Mouse (Mus musculus): ENCODE results near the gene Dnajb12.

Dnajb12 gene

DNA sequence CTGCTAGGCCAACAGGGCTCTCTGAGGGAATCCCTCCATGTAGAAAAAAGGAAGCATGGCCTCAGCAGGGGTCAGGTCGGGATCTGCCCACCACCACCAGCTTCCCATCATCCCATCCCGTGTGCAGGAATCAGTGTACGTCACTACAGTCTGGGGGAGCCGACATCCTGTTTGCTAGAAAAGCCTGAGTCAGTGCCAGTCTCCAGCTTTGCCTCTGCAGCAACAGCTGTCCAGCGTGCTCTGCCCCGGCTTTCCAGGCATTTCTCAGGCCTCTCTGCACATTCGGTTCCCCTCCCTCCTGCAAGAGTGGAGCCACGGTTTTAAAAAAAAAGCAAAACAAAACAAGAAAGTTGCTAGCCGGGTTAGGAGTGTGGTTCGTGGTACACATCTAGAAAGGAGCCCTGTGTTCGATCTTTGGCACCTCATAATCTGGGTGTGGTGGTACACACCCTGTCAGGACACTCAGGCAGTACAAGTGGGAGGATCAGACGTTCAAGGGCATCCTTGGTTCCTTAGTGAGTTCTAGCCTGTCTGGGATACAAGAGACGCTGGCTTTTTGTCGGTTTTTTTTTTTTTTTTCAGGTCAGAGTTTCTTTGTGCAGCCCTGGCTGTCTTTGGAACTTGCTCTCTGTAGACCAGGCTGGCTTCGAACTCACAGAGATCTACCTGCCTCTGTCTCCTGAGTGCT is 40.3 kb downstream of the Dnajb12 start:
- DNase-seq (ENCODE audit: low spot score), result peak; percentile 31

DNA sequence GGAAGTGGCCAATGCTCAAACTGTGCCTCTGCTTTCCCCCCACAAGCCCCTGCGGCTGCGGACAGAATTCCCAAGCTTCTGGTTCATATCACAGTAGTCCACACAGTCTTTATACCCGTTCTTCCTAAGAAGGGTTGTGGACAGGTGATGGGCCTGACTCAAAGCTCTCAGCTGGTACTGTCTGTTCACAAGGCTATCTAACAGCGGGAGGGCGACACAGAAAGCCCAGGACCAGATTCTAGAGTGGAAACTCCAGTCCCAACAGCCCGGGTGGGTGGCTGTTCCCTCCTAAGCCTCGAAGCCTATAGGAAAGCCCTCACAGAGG is 41.1 kb downstream of the Dnajb12 start:
- no peak for DNase-seq (ENCODE audit: low spot score)

DNA sequence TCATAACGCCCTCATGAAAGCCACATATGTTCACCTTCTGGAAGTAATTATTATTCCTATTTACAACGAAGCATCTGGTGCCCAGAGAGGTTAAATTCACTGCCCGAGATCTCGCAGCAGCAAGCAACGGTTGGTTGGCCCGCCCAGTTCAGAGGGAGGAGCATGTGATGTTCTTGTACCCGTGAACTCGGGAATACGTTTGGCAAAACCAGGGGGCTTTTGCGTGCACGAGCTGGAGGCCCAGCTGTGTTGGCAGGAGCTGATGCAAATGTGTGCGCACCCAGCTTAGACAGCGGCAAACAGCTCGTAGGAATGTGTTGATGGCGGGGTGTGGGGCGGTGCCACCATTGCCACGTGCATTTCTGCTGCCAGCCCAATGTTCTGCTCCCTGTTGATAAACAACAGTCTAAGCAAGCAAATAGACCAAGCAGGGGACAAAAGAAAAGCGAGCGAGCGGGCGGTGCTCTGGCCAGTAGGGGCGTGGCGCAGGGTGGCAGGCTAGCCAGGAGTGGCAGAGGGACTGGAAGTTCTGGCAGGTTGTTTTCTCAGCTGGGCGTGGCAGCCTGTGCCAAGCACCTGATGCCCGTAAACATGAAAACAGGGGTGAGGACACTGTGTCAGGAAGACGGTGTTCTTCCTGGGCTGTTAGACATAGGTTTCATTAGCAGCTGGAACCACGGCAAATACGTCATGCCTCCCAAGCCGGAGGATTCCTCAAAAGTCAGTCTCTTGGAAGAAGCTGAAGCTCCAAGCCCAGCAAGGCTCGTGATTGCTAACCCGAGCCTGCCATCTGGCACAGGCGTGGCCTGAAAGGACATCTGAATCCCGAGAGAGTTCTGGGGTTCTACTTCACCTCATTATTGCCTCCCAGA is 41.7 kb downstream of the Dnajb12 start:
- peak; percentile 88 for DNase-seq (ENCODE audit: low spot score)

DNA sequence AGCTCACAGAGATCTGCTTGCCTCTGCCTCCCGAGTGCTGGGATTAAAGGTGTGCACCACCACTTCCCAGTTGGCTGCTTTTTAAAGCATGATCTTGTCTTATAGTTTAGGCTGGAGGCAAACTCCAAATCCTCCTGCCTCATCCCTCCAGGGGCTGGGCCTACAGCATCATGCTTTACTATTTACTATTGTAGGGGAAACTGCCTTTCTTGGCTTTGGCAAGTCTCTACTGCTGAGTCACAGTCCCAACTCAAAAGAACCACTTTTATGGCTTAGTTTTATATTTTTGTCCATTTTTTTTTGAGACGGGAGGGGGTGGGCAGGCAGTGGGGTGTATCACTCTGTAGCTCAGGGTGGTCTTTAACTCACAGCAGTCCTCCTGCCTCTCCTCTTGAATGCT is 44.1 kb downstream of the Dnajb12 start:
- DNase-seq (ENCODE audit: low spot score), result no peak

DNA sequence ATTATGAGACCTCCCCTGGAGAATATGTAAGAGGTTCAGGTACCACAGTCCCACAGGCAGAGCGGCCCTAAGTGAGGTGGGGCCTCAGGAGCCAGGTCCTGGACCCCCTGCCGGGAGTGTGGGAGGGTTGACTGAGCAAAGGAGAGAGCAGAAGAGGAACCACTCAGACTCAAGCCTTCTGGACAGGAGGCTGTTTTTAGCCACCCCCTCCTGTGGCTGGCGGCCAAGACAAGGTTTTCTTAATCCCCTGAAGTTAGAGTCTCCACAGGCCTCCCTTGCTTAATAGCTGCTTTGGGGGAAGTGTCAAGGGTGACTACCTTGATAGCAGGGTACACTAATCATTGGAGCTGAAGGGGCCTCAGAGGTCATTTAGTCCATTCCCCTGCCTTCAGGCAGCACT is 44.9 kb downstream of the Dnajb12 start:
- no peak for DNase-seq (ENCODE audit: low spot score)

DNA sequence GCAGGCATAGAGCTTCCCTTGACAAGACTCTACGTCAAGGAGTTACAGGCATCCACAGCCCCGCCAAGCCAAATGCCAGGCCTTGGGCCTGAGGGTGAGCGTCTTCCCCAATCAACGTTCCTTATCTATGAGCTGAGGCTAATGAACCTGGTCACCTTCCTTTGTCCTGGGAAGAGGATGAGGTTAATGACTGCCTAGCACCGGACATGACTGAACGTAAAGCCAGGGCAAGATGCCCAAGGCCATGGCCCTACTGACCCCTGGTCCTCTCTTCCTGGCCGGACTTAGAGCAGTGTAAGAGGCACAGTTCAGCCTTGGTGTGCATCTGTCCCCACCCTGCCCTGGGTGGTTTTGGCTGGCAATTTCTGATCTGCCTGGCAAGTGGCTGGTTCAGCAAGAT is 49.8 kb downstream of the Dnajb12 start:
- no peak for DNase-seq (ENCODE audit: low spot score)

DNA sequence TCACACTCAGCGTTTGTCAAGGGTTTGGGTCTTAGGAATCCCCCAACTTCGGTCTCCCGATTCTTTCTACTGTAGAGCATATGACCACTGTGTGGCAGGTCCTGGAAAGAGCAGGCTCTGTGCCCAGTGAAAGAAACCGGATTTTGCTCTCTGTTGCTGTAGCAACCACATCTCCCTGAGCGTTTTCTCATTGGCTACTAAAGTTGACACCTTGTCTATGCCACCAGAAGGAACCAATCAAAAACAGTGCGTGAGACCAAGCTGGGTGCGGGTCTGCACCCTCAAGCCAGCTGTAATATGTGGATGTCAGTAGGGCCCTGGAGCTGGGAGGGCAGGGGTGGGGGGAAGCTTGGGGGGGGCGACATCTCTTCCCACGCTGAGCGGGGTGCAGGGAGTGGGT is 51.6 kb downstream of the Dnajb12 start:
- peak; percentile 64 for DNase-seq (ENCODE audit: low spot score)

DNA sequence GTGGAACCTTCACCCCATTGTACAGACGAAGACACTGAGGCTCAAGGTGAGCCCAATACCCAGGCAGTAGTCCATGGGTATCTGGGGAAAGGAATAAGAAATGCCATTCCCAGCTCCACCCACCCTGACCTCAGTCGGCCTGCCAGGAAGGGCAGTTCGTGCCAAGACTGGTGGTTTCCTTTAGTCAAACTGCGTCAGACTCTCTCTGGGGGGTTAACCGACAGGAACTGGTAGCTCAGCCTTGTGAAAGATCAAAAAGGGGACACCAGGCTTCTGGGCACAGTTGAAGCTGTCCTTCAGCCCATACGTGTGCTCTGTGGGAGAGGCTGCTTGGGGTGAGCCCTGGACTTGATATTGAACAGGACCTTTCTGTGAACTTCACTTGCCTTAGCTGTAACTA is 53.2 kb downstream of the Dnajb12 start:
- DNase-seq (ENCODE audit: low spot score), result no peak

DNA sequence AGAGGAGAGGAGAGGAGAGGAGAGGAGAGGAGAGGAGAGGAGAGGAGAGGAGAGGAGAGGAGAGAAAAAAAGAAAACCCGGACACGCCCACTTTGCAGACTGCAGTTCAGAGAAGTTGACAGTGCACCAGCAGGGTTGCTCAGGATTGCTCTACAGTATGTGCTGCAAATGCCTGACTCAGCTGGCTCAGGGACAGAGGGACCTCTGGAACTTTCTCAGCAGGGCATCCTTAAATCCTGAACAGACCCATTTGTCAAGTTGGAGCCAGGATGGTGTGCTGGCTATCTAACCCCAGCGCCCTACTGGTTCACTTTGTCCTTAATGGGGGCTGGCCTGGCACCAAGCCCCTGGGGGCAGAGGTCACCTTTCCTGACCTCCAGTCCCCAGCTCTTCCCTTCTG is 54.7 kb downstream of the Dnajb12 start:
- no peak for DNase-seq (ENCODE audit: low spot score)

DNA sequence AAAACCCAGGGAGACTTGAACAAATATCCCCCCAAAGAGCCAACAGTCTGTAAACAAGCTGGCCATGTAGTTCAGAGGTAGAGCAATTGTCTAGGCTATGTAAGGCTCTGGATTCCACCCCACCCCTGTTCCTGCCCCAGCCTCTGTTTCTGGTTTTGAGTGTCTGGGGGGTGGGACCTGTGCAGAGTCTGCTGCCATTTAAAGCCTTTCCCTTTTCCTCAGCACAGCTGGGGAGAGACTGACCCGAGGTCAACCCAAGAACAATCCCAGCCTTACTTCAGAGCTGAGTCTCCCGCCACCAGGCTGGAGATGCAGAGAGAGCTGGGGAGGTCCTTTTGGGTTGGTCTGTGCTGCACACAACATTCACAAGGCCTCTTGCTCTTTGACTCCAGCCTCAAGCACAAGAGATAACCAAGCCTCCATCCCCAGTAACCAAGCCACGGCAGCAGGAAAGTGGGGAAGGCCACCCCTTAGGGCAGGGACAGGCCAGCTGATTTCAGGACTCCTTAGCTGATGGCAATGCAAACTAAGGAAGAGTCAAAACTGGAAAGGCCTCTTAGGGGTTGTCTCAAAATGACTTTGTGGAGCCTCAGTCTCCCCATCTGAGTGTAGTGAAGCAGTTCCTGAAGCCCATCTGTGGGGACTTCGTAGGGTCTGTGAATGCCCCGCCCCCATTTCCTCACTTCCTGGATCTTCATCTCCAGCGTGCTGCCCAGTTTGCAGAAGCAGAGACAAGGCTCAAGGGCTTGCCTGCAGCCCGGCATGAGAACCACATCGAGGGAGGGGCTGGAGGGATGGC is 56.9 kb downstream of the Dnajb12 start:
- peak; percentile 71 for DNase-seq (ENCODE audit: low spot score)

DNA sequence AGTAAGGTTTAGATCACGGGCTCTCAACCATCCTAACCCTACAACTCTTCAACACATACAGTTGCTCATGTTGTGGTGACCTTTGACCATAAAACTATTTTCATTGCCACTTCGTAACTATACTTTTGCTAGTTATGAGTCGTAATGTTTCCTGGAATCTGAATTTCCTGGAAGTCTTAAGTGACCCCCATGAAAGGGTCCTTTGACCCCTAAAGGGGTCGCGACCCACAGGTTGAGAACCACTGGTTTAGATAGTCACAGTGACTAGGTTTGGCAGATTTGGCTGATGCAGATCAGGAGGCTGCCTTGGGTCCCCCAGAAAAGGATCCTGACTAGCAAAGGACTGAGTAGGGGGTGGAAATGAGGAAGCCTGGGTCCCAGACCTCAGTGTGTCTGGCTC is 59.3 kb downstream of the Dnajb12 start:
- DNase-seq (ENCODE audit: low spot score), result no peak

DNA sequence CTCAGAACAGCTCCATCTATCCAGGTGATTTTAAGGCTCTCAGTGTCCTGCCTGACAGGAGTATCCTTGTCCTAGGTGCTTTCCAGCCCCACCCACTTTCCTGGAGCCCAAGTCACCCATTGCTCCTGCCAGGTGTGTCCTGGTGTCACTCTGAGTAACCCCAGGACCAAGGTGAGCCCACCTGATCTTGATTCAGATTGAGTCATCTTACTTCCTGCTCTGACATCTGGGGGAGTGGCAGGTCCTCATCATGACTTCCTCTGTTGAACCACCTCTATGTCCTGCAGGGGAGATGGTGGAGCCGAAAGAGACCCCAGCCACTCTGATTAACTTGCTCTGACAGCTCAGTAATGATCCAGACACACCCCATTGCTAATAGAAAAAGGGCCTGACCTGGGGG is 59.7 kb downstream of the Dnajb12 start:
- no peak for DNase-seq (ENCODE audit: low spot score)

DNA sequence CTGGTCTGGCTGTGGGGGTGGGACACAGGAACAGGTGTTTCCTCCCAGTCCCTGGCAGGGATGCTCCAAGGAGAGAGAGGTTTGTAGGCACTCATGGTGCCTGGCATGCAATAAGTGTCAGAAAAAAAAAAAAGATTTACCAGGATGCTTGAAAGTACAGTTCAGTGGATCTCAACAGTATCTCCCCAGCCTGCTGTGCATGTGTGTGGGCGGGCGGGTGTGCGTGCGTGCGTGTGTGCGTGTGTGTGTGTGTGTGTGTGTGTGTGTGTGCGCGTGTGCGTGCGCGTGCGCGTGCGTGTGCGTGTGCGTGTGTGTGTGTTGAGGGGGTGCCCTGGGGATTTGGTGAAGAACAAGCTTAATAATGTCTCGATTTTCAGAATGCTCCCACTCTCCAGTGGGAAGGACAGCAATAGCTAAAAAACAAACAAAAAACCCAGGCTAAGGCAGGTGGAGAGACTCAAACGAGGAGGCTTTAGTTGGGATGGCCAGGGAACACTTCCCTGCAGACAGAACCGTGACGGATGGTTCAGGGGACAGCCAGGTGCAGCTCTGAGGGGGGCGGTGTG is 63.0 kb downstream of the Dnajb12 start:
- DNase-seq (ENCODE audit: low spot score), result no peak

DNA sequence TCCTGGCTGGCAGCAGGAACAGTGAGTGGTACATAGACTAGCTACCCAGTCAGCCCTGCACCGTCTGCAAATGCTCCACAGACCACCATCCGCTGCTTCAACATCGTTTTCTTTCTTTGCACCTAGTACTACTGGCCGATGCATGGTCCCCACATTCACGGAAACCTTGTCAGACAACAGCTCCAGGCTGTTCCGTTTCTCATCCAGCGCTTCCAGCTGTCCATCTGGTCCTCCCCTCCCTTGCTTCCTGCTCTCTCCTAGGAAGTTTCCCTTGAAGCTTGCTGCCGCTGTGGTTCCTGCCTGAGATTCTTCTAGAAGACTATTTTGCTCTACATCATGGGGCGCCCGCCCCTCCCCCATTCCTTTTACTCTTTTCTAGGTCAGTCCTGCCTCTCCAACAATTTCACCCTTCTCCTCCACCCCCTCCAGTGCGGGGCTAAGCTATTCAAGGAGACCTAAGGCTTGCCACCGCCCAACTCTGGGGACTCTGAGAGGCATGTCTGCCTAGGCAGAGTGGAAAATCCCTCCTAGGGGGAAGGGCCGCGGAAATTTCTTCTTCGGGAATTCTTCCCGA is 63.6 kb downstream of the Dnajb12 start:
- DNase-seq (ENCODE audit: low spot score), result peak; percentile 63

DNA sequence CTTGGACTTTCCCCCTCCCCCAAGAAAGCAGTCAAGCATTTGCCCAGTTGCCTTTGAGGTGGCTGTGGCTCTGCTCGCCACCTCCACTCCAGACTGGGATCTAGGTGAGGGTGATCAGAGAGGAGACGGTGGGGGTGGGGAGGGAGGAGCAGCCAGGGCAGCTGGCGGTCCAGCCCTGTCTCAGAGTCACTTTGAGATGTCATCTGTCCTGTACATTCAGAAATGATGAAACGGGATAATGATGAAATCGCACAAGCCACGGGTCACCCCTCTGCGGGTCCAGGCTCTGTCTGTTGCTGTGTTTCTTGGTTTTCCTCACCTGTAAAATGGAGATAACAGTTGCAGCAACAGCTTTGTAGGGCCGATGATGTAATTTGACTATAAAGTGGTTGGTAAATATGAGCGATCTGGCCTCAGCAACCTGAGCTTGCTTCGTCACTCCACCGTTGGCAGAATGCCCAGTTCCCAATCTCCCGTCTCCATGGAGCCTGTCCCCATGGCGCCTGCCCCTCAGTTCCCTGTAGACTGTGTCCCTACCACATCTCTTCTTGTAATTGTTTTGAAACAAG is 64.1 kb downstream of the Dnajb12 start:
- DNase-seq (ENCODE audit: low spot score), result no peak

DNA sequence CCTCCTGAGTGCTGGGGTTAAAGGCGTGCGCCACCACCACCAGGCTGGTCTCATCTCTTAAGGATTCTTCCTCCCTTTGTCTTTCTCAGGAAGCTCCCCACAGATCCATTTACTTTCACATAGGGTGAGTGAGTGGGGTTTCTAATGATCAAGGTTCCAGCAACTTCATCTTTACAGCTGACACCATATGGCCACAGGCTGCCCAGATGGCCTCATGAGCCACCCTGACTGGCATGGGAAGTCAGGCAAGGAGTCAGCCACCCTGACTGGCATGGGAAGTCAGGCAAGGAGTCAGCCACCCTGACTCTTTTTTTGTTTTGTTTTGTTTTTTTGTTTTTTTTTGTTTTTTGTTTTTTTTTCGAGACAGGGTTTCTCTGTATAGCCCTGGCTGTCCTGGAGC is 66.1 kb downstream of the Dnajb12 start:
- DNase-seq (ENCODE audit: low spot score), result no peak

DNA sequence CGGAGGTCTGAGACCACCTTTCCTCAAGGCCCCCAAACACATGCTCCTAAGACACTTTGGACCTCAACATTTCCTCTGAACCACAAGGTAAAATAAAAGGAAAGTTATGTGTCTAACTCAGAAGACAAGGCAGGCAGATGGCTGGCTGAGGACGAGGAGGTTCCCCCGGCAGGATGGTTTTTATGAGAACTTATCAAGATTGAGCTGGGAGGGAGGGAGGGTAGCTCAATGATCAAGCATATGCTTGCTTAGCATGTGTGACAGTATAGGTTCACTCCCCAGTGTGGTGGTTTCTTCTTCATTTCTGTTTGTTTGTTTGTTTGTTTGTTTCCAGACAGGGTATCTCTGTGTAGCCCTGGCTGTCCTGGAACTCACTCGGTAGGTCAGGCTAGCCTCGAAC is 67.0 kb downstream of the Dnajb12 start:
- no peak for DNase-seq (ENCODE audit: low spot score)

DNA sequence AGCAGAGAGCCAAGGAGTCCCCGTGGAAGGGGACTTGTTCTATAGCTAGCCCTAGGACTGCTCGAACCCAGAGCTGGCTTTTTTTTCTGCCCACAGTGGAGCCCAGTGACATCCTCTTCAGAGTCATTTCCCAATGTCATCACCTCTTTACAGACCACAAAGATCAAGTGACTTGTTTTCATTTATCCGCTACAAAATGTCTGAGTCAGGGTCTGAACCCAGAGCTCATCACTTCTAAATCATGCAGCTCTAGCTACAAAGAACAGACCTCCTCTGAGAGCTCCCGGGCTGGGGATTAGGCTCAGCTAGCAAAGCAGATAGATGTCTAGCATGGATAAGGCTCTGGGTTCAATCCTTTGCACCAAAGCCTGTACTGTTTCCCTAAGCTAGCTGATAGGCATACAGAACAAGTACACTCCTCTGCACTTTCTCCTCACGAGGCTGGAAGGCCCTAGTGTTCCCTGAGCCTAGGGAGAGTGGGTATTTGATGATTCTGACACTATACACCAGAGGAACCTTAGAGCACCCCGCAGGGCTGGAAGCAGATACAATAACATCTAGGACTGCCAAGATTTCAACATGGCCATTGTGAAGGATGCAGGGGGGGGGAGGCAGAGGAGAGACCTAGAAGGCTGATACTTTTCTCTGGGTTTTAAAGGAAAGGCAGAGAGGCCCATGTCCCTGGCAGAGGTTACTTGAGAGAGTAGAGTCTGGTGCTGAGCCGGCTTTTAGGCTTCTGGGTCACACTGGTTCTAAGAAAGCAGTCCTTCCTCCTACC is 68.1 kb downstream of the Dnajb12 start:
- DNase-seq (ENCODE audit: low spot score), result no peak

DNA sequence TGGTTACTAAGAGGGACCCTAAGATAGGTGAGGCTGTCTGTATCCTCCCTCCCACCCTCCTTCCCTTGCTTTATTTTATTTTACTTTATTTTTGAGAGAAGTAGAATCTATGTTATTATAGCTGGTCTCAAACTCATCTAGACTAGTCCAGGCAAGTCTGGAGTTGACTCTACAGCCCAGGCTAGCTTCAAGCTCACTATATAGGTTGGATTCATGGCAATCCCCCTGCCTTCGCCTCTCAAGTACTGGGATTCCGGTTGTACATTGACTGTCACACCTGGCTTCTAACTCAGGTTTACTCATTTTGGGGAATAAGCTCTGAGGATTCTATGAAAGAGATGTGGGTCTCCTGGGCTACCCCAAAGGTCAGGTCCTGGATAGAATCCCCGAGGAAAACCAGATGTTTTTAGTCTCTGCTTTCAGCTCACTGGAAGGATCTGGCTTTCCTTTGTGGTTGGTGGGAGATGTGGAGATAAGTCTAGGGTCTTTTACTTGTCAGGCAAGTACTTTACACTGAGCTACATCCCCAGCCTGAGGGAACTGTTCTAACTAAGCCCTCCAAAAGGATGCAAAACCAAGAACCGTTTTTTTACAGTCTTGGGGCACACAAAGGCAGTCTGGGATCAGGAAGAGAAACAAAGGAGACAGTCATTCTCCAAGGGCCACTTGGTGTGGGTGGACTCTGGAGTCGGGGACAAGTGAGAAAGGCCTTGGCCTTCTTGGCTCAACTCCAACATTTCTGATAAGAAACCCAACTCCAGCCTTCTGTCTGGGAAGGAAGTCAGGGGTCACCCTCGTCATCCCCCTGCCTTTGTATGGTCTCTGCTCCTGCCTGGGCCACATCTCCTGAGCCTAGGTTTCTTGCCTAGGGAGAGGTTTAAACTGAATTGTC is 69.3 kb downstream of the Dnajb12 start:
- DNase-seq (ENCODE audit: low spot score), result no peak

All from embryo, embryonic 10.5 days (tissue).